Mouse (Mus musculus) 3134 (cell line): Measurements from ENCODE around the gene Gphn.
"Not testable (repeated sequence)": the region's sequence is repeated elsewhere in the genome, so short reads cannot be mapped to it uniquely, and the experiment has no call there.

Experiments used
- DNase-seq: peaks from one replicate; pipeline ENCODE4 v3.0.0-alpha.2; 2011; ENCODE audit warnings: low spot score; ENCODE audit not compliant: insufficient read length; ENCODE audit errors: extremely low read depth

The Gphn gene

GRCm38 (mm10) chr12:78327946-78328345 lies 101.8 kb downstream of the Gphn start:
- DNase-seq: no peak

DNA sequence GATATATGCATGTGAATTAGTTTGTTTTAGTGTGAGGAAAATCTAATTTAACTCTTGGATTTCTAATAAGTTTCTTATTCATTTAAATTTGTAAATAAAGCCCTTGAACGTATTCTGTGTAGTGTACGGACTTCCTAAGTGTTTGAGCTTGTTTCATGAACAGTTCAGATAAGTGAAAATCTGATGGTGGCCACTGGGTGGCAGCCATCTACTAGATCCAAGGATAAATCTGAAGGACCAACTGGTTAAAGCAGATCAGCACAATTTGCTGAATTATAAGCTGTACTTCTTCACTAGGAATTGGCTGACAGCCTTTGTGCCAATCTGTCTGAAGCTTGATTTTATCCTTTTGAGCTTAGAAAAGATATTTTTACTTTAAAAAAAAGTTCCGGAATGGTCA lies 105.9 kb downstream of the Gphn start:
- DNase-seq: no peak

DNA sequence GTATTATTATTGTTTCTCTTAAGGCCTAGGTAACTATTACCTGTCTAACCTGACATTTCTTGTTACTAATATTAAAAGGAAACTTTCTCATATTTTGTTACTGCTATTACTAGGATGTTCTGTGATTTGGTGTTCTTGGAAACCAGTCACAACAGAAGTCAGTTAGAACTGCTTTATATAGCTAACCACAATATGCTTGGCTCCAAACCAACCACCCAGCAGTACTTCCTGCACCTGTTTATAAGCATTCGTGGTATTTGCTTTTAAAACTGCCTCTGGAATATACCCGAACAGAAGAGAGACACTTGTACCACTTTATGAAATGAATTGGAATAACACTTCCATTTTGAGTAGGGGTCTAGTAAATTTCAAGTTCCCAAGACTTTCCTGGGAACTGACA lies 130.3 kb downstream of the Gphn start:
- DNase-seq: no peak

DNA sequence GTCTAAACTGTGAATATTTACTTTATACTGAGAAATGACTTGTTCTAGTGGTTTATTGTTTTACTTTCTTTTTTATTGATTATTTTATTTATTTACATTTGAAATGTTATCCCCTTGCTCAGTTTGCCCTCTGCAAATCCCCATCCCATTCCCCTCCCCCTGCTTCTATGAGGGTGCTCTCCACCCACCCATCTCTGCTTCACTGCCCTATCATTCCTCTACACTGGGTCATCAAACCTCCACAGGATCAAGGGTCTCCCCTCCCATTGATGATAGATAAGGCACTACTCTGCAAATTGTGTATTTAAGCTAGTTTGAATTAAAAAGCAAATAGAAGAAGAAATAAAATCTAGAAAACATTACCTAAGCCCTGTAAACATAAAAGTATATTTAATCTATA lies 163.1 kb downstream of the Gphn start:
- DNase-seq: no peak

DNA sequence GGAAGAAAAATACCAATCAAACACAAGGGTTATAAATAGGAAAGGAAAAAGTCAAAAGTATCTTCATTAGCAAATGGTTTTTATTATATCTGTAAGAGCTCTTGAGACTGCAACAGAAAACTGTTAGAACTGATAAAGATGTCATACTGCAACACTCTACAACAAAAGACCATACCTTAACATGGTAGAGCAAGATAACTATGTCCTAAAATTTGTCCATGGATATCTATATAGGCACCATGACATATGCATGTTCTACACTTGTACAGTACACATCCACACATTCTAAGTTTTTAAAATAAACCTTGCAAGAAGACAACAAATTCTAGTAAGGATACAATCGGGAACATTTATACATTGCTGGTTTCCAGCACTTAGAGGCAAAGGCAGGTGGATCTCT lies 169.1 kb downstream of the Gphn start:
- no peak for DNase-seq

DNA sequence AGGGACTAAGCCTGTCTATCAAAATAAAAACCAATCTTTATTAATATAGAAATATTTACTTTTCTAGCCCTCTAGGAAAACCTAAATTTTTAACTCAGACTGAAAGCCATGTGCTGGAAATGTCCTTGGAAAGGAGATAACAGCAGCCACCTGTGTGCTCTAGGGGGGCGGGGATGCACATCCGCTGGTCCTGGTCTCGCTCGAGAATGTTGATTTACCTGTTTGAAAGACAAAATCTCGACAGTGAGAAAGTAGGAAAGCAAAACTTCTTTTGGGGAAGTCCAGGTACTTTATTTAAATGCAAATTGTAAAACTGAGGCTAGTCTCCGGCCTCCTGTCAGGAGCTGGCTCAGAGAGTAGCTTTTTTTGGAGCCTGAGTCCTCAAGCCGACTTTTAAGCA lies 181.3 kb downstream of the Gphn start:
- DNase-seq: not testable (repeated sequence)

DNA sequence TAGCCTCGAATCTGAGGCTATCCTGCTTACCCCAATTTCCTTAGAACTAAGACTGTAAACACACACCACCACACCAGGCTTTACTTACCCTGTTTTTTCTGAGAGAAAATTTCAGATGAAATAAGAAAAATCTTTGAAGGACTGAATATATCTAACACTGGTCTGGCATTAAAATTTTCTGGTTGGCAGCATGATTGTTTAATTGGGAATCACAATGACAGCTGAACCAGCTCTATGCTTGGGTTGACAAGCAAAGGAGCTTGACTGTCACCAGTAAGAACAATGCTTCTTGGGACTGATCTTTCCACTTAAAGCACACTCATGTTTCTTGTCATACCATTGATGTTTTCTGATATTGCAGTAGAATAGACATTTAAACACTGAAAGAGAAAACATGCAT lies 296.0 kb downstream of the Gphn start:
- no peak for DNase-seq

DNA sequence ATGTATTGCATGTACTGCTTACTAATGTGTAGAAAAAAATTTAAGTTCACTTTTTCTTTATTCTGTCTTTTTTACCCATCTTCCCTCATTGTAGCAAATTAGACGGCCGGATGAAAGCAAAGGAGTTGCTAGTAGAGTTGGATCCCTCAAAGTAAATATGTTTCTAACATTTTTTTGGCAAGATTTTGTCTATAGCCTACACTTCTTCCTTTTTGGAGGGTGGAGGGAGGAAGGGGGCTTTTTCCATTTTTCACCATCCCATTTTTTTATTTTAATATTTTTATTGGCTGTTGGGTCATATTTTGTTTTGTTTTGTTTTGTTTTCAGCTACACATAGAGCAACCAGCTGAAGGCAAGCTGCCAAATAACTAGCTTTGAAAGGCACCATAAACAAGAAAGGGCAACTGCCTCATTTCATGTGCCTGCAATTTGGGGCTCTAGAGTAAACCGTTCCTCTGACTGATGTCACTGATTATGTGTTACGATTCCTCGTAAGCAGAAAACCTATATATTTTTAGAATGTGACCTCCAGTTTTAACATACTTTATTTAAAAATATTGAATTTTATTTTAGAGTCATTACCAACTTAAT lies 296.7 kb downstream of the Gphn start:
- no peak for DNase-seq

- DNase-seq: not testable (repeated sequence)
Measured at GRCm38 (mm10) chr12:78537590-78537989, 311.4 kb downstream of the Gphn start.

GRCm38 (mm10) chr12:78550913-78551312 lies 324.7 kb downstream of the Gphn start:
- DNase-seq: no peak

GRCm38 (mm10) chr12:78631816-78632215 lies 405.6 kb downstream of the Gphn start:
- DNase-seq: no peak

DNA sequence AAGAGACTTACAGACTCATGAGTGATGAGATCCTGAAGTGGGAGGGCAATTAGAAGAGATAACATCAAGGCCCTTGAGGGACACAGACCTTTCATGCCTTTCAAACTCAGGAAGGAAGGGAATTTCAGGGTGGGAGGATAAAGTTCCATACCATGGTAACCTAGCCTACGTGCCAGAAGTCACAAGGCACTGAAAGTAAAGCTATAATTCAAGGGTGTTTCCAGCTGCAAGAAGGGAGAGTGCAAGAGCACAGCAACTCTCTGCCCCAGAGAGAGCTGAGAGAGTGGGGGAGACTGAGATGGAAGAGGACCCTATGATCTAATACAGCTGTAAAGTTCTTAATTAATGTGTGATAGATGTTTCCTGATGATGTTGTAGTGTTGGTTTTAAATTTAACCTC lies 413.3 kb downstream of the Gphn start:
- no peak for DNase-seq

- DNase-seq: no peak
Measured at GRCm38 (mm10) chr12:78640086-78640485, 413.9 kb downstream of the Gphn start.

GRCm38 (mm10) chr12:78641220-78641619 lies 415.0 kb downstream of the Gphn start:
- no peak for DNase-seq

- no peak for DNase-seq
Measured at GRCm38 (mm10) chr12:78643691-78644090, 417.5 kb downstream of the Gphn start.

- no peak for DNase-seq
Measured at GRCm38 (mm10) chr12:78645282-78645681, 419.1 kb downstream of the Gphn start.

DNA sequence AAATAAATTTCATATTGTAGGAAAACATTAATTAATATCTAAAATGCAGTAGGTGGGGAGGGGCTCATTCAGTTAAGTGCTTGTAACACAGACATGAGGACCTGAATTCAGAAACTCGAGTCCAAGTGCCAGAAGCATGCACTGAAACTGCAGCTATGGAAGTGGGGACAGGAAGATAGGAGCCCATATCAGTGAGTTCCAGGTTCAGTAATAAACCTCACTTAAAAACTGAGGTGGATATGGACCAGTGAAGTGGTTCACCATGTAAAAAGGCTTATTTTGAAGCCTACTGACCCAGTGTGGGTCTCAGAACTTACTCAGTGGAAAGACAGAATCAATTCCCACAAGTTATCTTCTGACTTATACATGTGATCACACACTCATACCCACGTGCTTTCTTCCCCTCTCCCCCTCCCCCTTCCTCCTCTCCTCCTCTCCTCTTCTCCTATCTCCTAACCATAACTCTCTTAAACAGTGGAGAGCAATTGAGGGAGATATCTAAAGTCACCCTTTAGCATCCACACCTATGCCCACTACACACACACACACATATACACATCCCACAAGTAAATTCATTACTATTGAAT lies 433.6 kb downstream of the Gphn start:
- DNase-seq: no peak

DNA sequence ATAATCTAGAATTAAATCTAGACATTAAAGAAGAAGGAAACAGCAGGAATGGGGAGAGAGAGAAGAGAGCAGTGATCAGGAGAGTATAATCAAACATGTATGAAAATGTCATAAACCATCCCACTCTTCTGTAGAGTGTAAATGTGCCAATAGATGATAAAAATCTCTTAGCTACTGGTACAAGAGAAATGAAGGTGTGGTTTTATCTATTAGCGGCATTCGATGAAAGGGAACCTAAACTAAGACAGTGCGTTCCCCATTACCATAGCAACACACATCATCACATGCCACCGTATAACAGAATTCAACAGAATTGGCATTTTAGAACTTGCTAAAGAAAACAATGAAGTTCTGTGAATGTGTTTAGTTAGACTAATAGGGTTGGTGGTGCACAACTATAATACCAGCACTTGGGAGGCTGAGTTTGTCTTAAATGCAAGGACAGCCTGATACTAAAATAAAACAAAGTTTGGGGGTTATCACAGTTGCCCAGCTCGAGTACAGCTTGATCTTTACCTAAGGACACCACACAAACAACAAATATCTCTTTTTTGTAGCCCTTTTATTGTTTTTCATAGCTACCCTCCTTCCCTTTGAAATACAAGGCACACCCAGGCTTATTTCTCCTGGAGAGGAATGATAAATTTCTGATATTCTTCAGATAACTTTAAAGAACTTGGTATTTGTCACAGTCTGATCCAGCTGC lies 452.1 kb downstream of the Gphn start:
- no peak for DNase-seq

GRCm38 (mm10) chr12:78678807-78679189 lies 452.6 kb downstream of the Gphn start:
- no peak for DNase-seq

GRCm38 (mm10) chr12:78681048-78681447 lies 454.9 kb downstream of the Gphn start:
- no peak for DNase-seq

DNA sequence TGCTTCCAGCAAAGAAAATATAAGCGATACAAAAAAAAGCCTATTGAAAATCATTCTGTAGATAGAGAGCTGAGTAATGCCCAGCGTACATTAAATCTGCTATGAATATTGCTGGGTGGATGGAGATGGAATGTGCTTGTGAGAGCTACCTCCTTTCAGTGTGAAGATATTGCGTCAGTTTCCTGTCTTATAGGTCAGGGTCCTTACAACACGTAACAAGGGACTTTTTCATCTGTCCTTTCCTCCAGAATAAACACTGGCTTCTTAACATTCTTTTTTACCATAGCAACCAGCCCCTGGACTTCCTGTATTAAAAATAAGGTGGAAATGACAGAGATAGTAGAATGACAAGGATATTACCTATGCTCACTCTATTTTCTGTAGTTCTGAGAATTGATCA lies 456.1 kb downstream of the Gphn start:
- DNase-seq: no peak

- DNase-seq: no peak
Measured at GRCm38 (mm10) chr12:78685669-78686215, 459.6 kb downstream of the Gphn start.
